Mouse (Mus musculus): ENCODE results near the gene Trim16. TPM values are rescaled to one million over a fixed set of nuclear protein-coding genes. Genes with fewer than 3 reads are reported as not detected.

Gene Trim16
- polyA plus RNA-seq, 1 experiment from 2014 or later = 16.3 TPM

GRCm38 (mm10) chr11:62816591-62816990 lies 3.4 kb upstream of the Trim16 start:
- H3K27me3 ChIP-seq = no peaks in the 10 kb centered on the region
- no peak overlapping the region for H3K9ac ChIP-seq
- H3K27ac ChIP-seq = no peak overlapping the region
- H3K4me1 ChIP-seq = peaks cover 26% of the 10 kb centered on the region
- no peaks in the 10 kb centered on the region for H3K36me3 ChIP-seq
- H3K9me3 ChIP-seq (replicated peaks) = no peaks in the 10 kb centered on the region
- H3K4me2 ChIP-seq = no peak overlapping the region
- 48% methylated on average over 6 of the region's 6 CpGs for WGBS
- no peak overlapping the region for H3K4me3 ChIP-seq (replicated peaks)
- ATAC-seq (replicated peaks; ENCODE audit: low FRiP score) = no peak

GRCm38 (mm10) chr11:62819059-62819686 lies 858 bp upstream of the Trim16 start:
- H3K36me3 ChIP-seq = no peaks in the 10 kb centered on the region
- no peak overlapping the region for H3K4me3 ChIP-seq (replicated peaks)
- no peak overlapping the region for H3K27ac ChIP-seq
- no peaks in the 10 kb centered on the region for H3K27me3 ChIP-seq
- H3K4me1 ChIP-seq = peaks cover 39% of the 10 kb centered on the region
- no peak overlapping the region for H3K4me2 ChIP-seq
- H3K9ac ChIP-seq = no peak overlapping the region
- H3K9me3 ChIP-seq (replicated peaks) = no peaks in the 10 kb centered on the region
- 73% methylated on average over 8 of the region's 8 CpGs for WGBS
- no peak for ATAC-seq (replicated peaks; ENCODE audit: low FRiP score)

GRCm38 (mm10) chr11:62820661-62821437 lies 818 bp downstream of the Trim16 start:
- Histone ChIP-seq H3K4me1 (peaks cover 48% of the 10 kb centered on the region), H3K36me3 (0 out of 2 replicates have a peak, but pooled peaks cover 3% of the 10 kb centered on the region), H3K4me2 (peak overlapping the region; percentile 69), H3K27ac (peak overlapping the region; percentile 88), H3K9ac (peak overlapping the region; percentile 41), H3K27me3 (no peaks in the 10 kb centered on the region), H3K4me3 (replicated peaks) (peak overlapping the region; percentile 48), H3K9me3 (replicated peaks) (no peaks in the 10 kb centered on the region)
- ATAC-seq (replicated peaks; ENCODE audit: low FRiP score) = peak; percentile 66
- WGBS = 4% methylated on average over 16 of the region's 16 CpGs

DNA sequence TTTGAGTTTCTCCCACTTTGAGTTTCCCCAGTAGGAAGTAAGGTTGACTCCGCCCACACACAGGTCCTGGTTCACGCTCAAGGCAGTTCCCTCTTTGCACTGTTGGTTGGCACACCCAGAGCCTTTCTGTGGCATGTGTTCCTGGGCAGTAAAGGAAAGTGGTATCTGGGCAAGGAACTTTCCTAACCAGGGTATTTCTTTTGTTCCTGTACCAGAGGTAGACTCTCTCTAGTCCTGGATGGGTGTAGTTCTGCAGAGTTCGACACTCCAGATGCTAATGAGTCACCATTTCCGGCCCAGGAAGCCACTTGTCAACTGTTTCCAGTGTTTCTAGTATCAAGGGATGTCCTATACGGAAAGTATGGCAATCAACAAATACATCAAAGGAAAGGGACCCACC lies 1.9 kb downstream of the Trim16 start:
- Histone ChIP-seq H3K4me2 (peak overlapping the region; percentile 69), H3K4me3 (replicated peaks) (peak overlapping the region; percentile 48), H3K9me3 (replicated peaks) (no peaks in the 10 kb centered on the region), H3K36me3 (0 out of 2 replicates have a peak, but pooled peaks cover 3% of the 10 kb centered on the region), H3K27me3 (no peaks in the 10 kb centered on the region), H3K9ac (no peak overlapping the region), H3K4me1 (peaks cover 59% of the 10 kb centered on the region), H3K27ac (peak overlapping the region; percentile 72)
- 48% methylated on average over 5 of the region's 5 CpGs for WGBS
- ATAC-seq (replicated peaks; ENCODE audit: low FRiP score) = no peak

GRCm38 (mm10) chr11:62824211-62824610 lies 4.2 kb downstream of the Trim16 start:
- Histone ChIP-seq H3K4me3 (replicated peaks) (no peak overlapping the region), H3K36me3 (0 out of 2 replicates have a peak, but pooled peaks cover 5% of the 10 kb centered on the region), H3K4me2 (no peak overlapping the region), H3K27me3 (no peaks in the 10 kb centered on the region), H3K4me1 (peaks cover 60% of the 10 kb centered on the region), H3K9ac (no peak overlapping the region), H3K27ac (no peak overlapping the region), H3K9me3 (replicated peaks) (no peaks in the 10 kb centered on the region)
- 52% methylated on average over 7 of the region's 7 CpGs for WGBS
- no peak for ATAC-seq (replicated peaks; ENCODE audit: low FRiP score)

DNA sequence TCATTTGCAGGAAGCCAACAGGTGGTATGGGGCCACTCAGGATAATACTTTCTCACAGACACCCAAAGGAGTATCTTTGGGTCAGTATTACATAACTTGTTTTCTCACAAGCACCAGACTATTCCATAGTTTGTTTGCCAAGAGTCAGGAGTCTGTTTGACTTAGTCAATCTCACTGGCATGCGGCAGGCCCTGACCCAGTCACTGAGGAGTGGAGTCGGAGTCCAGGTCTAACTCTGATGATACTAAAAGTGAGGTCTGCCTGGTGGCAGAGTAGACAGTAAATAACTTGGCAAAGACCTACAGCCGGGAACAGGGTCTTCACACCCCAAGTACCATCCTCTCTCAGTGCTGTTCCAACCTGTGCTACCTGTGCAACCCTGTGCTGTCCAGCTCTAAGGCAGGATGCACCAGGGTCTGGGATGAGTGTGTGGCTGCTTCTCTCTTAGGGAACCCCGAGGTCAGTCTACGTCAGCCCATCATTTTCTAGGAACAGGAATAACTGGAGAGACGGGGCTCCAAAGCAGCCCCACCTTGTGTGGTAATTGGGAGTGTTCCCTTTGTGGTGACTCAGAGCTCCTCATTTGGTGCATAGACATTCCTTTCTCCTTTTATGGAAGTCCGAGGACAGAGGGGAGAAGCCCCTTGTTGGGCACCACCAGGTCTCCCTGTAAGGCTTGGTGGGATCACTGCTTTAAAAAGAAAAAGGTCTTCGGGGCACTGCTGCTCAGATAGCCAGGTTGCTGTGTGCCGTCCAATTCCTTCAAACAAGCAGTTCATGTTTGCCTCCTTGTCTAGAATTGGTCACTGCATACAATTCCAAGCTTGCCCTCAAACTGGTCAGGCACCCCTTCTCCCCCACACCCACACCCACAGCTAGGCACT lies 5.4 kb downstream of the Trim16 start:
- H3K4me2 ChIP-seq = no peak overlapping the region
- H3K27ac ChIP-seq = peak overlapping the region; percentile 62
- H3K4me3 ChIP-seq (replicated peaks) = no peak overlapping the region
- no peaks in the 10 kb centered on the region for H3K9me3 ChIP-seq (replicated peaks)
- 52% methylated on average over 9 of the region's 9 CpGs for WGBS
- H3K4me1 ChIP-seq = peaks cover 47% of the 10 kb centered on the region
- H3K27me3 ChIP-seq = peaks cover 6% of the 10 kb centered on the region; the same call in 1 of the 2 replicates
- H3K36me3 ChIP-seq = peaks cover 12% of the 10 kb centered on the region; the same call in 1 of the 2 replicates
- no peak overlapping the region for H3K9ac ChIP-seq
- no peak for ATAC-seq (replicated peaks; ENCODE audit: low FRiP score)

DNA sequence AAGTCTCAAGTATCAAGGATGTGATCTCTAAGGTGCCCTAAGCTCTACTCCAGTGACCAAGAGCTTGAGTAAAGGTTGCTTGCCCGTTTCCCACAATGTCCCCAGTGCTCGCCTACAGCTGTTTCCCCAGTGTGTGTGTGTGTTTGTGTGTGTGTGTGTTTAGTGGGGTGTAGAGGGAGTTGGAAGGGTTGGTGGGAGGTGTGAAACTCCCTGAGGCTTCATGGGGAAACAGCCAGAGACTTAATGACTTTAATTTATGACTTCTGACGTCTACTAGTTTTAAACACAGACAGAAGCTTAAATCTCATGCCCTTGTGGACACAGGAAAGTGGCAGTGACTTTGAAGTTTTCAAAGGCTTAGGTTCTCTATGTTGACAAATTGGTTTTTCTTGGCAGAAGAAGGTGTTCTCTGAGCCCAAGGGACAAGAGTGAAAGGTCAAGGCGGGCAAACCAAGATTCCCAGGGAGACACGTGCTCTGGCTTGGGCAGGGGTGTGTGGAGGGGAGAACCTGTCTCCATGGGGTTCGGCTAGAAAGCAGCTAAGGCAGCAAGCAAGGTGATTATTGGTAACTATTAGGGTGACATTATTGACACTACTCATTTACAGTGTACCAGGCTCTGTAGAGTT lies 6.2 kb downstream of the Trim16 start:
- peak; percentile 84 for ATAC-seq (replicated peaks; ENCODE audit: low FRiP score)
- peaks cover 18% of the 10 kb centered on the region for H3K36me3 ChIP-seq
- 14% methylated on average over 6 of the region's 6 CpGs for WGBS
- H3K27ac ChIP-seq = peak overlapping the region; percentile 62
- H3K27me3 ChIP-seq = peaks cover 6% of the 10 kb centered on the region; the same call in 1 of the 2 replicates
- no peak overlapping the region for H3K4me2 ChIP-seq
- peaks cover 40% of the 10 kb centered on the region for H3K4me1 ChIP-seq
- H3K4me3 ChIP-seq (replicated peaks) = no peak overlapping the region
- H3K9me3 ChIP-seq (replicated peaks) = no peaks in the 10 kb centered on the region
- H3K9ac ChIP-seq = no peak overlapping the region

DNA sequence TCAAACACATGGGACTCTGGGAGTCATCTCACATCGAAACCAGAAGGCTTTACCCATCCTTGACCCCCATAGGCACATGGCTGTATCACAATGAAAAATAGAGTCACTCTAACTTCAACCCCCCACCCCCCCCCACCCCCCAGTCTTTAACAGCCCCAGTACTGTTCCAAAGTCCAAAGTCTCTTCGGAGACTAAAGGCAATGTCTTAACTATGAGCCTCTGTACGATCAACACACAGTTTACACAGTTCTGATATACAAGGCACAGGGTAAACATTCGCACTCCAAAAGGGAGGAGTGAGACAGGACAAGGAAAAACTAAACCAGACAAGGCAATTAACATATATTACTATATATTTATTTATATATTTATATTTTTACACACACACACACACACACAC lies 7.1 kb downstream of the Trim16 start:
- no peaks in the 10 kb centered on the region for H3K9me3 ChIP-seq (replicated peaks)
- no peak overlapping the region for H3K9ac ChIP-seq
- H3K36me3 ChIP-seq = peaks cover 27% of the 10 kb centered on the region
- no peak for ATAC-seq (replicated peaks; ENCODE audit: low FRiP score)
- H3K27me3 ChIP-seq = peaks cover 6% of the 10 kb centered on the region; the same call in 1 of the 2 replicates
- H3K4me2 ChIP-seq = no peak overlapping the region
- H3K4me3 ChIP-seq (replicated peaks) = no peak overlapping the region
- no peak overlapping the region for H3K27ac ChIP-seq
- 88% methylated on average over 4 of the region's 4 CpGs for WGBS
- H3K4me1 ChIP-seq = peaks cover 33% of the 10 kb centered on the region

GRCm38 (mm10) chr11:62827911-62828310 lies 7.9 kb downstream of the Trim16 start:
- Histone ChIP-seq H3K4me1 (peaks cover 26% of the 10 kb centered on the region), H3K27ac (no peak overlapping the region), H3K9me3 (replicated peaks) (no peaks in the 10 kb centered on the region), H3K36me3 (peaks cover 27% of the 10 kb centered on the region), H3K9ac (no peak overlapping the region), H3K27me3 (peaks cover 6% of the 10 kb centered on the region; the same call in 1 of the 2 replicates), H3K4me3 (replicated peaks) (no peak overlapping the region), H3K4me2 (no peak overlapping the region)
- 79% methylated on average over 3 of the region's 3 CpGs for WGBS
- ATAC-seq (replicated peaks; ENCODE audit: low FRiP score) = no peak

GRCm38 (mm10) chr11:62830387-62830786 lies 10.4 kb downstream of the Trim16 start:
- Histone ChIP-seq H3K9ac (no peak overlapping the region), H3K4me1 (peaks cover 17% of the 10 kb centered on the region), H3K36me3 (peaks cover 32% of the 10 kb centered on the region), H3K9me3 (replicated peaks) (no peaks in the 10 kb centered on the region), H3K4me2 (no peak overlapping the region), H3K4me3 (replicated peaks) (no peak overlapping the region), H3K27me3 (peaks cover 6% of the 10 kb centered on the region; the same call in 1 of the 2 replicates), H3K27ac (no peak overlapping the region)
- WGBS = 73% methylated on average over 2 of the region's 2 CpGs
- ATAC-seq (replicated peaks; ENCODE audit: low FRiP score) = no peak

DNA sequence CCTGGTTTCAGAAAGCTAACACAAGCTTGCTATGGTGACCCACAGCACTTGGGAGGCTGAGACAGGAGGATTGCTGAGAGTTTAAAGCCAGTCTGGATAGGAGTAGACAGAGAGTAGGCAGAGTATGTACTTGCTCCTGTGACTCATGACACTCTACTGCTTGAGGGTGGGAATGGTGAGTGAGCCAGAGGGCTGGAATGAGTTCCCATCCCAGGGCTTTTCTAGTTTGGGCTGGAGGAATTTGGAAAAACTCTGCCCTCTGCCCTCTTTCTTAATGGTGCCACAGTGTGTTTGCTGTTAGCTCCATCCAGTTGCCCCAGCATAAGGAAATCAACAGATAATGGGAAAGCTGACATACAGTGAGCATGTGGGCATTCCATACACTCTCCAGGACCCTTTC lies 11.9 kb downstream of the Trim16 start:
- Histone ChIP-seq H3K4me3 (replicated peaks) (no peak overlapping the region), H3K36me3 (peaks cover 45% of the 10 kb centered on the region), H3K4me1 (peaks cover 1% of the 10 kb centered on the region), H3K27ac (no peak overlapping the region), H3K27me3 (peaks cover 6% of the 10 kb centered on the region; the same call in 1 of the 2 replicates), H3K4me2 (no peak overlapping the region), H3K9ac (no peak overlapping the region), H3K9me3 (replicated peaks) (no peaks in the 10 kb centered on the region)
- ATAC-seq (replicated peaks; ENCODE audit: low FRiP score) = no peak

All from kidney, embryonic 15.5 days (tissue).